Mouse (Mus musculus): ENCODE results near the gene Tmcc2. TPM values are rescaled to one million over a fixed set of nuclear protein-coding genes. Genes with fewer than 3 reads are reported as not detected.

Gene Tmcc2
- total and polyA plus RNA-seq, 3 experiments = 4.1 to 7.2 TPM; not detected in 1

- peak; percentile 94 for TF ChIP-seq RCOR1 (IDR thresholded peaks at IDR 0.05; ENCODE audit: low read depth, low read length)
- no peak for TF ChIP-seq CHD1 (IDR thresholded peaks at IDR 0.05; ENCODE audit: low read depth, low read length)
- TF ChIP-seq ZKSCAN1 (IDR thresholded peaks at IDR 0.05; ENCODE audit: low read depth, low read length) = no peak
- TF ChIP-seq JUND (IDR thresholded peaks at IDR 0.05; ENCODE audit: low read depth, low read length) = 0 out of 2 replicates have a peak, but pooled peaks have one; percentile 44
- peak; percentile 76 for TF ChIP-seq ELF1 (IDR thresholded peaks at IDR 0.05; ENCODE audit: low read depth, low read length)
- TF ChIP-seq TCF12 (IDR thresholded peaks at IDR 0.05; ENCODE audit: low read depth, low read length) = peak; percentile 94
- no peak for TF ChIP-seq POLR2AphosphoS5 (IDR thresholded peaks at IDR 0.05; ENCODE audit: borderline replicate concordance, low read depth, low read length)
- TF ChIP-seq NELFE (IDR thresholded peaks at IDR 0.05; ENCODE audit: low read depth, low read length) = no peak
- TF ChIP-seq KAT2A (conservative IDR thresholded peaks at IDR 0.05; ENCODE audit: low read depth, low read length) = no peak
- no peak for TF ChIP-seq MEF2A (IDR thresholded peaks at IDR 0.05; ENCODE audit: extremely low read depth, insufficient replicate concordance, low read depth, low read length, poor library complexity, severe bottlenecking)
- TF ChIP-seq MAX (IDR thresholded peaks at IDR 0.05; ENCODE audit: low read length) = no peak
- peak; percentile 47; the same call in 1 of the 2 replicates for TF ChIP-seq MYB (IDR thresholded peaks at IDR 0.05; ENCODE audit: low read depth, low read length)
These were observed 35.2 kb downstream of the Tmcc2 start (continued) for GRCm38 (mm10) chr1:132355841-132356242.

- Histone ChIP-seq H3K9ac (ENCODE audit: control insufficient read depth, low read depth, low read length, poor library complexity, severe bottlenecking) (no peak overlapping the region), H3K27ac (ENCODE audit: control insufficient read depth, low read depth, low read length) (no peak overlapping the region), H3K9me3 (replicated peaks; ENCODE audit: insufficient read depth, low read length) (no peaks in the 10 kb centered on the region), H3K79me2 (ENCODE audit: control insufficient read depth, insufficient read depth, low read length, poor library complexity) (no peaks in the 10 kb centered on the region), H3K4me1 (ENCODE audit: control insufficient read depth in 1 of 2, insufficient read depth in 2 of 2, low read length in 2 of 2) (peaks cover 2 to 9% of the 10 kb centered on the region in 2 experiments; a peak in 3 of 4 replicates), H3K36me3 (ENCODE audit: control insufficient read depth in 1 of 2, insufficient read depth in 2 of 2, low read length in 2 of 2) (peaks cover 0 to 7% of the 10 kb centered on the region in 2 experiments; a peak in 2 of 4 replicates), H3K27me3 (ENCODE audit: control insufficient read depth in 1 of 2, insufficient read depth in 2 of 2, low read length in 2 of 2) (no peaks in the 10 kb centered on the region), H3K4me3 (ENCODE audit: control insufficient read depth in 1 of 2, insufficient read depth in 1 of 2, low read depth in 2 of 2, low read length in 2 of 2) (no peak overlapping the region)
- no peak for DNase-seq (ENCODE audit: low read depth, low spot score)
- TF ChIP-seq ELF1 (IDR thresholded peaks at IDR 0.05; ENCODE audit: low read depth, low read length) (no peak), TAL1 (IDR thresholded peaks at IDR 0.05; ENCODE audit: low read length) (no peak), MYC (IDR thresholded peaks at IDR 0.05; ENCODE audit: low read depth, low read length) (no peak), GABPA (IDR thresholded peaks at IDR 0.05; ENCODE audit: low read depth, low read length) (no peak), TCF12 (IDR thresholded peaks at IDR 0.05; ENCODE audit: low read depth, low read length) (no peak)
These were observed 35.9 kb downstream of the Tmcc2 start for GRCm38 (mm10) chr1:132355162-132355601.

- DNase-seq (ENCODE audit: low read depth, low spot score) = no peak
- Histone ChIP-seq H3K4me1 (ENCODE audit: control insufficient read depth in 1 of 2, insufficient read depth in 2 of 2, low read length in 2 of 2) (peaks cover 2 to 9% of the 10 kb centered on the region in 2 experiments; a peak in 3 of 4 replicates), H3K36me3 (ENCODE audit: control insufficient read depth in 1 of 2, insufficient read depth in 2 of 2, low read length in 2 of 2) (peaks cover 0 to 7% of the 10 kb centered on the region in 2 experiments; a peak in 2 of 4 replicates), H3K9me3 (replicated peaks; ENCODE audit: insufficient read depth, low read length) (no peaks in the 10 kb centered on the region), H3K9ac (ENCODE audit: control insufficient read depth, low read depth, low read length, poor library complexity, severe bottlenecking) (no peak overlapping the region), H3K27ac (ENCODE audit: control insufficient read depth, low read depth, low read length) (no peak overlapping the region), H3K27me3 (ENCODE audit: control insufficient read depth in 1 of 2, insufficient read depth in 2 of 2, low read length in 2 of 2) (no peaks in the 10 kb centered on the region), H3K4me3 (ENCODE audit: control insufficient read depth in 1 of 2, insufficient read depth in 1 of 2, low read depth in 2 of 2, low read length in 2 of 2) (no peak overlapping the region), H3K79me2 (ENCODE audit: control insufficient read depth, insufficient read depth, low read length, poor library complexity) (no peaks in the 10 kb centered on the region)
- no peak for TF ChIP-seq USF2 (IDR thresholded peaks at IDR 0.05; ENCODE audit: borderline replicate concordance in 1 of 2, insufficient read depth in 1 of 2, low read depth in 1 of 2, low read length in 2 of 2)
These were observed 36.8 kb downstream of the Tmcc2 start for GRCm38 (mm10) chr1:132354234-132354633.

Data from MEL (cell line).